Mouse (Mus musculus) liver, postnatal 0 days (tissue): Measurements from ENCODE around the gene Cd81. TPM values are rescaled to one million over a fixed set of nuclear protein-coding genes. Genes with fewer than 3 reads are reported as not detected.

Source experiments
- ATAC-seq: fragments of 200-750 bp; cut with Nextera tagmentation; 2 replicates; pipeline ENCODE4 v1.8.0; 2017; ENCODE audit warnings: mild to moderate bottlenecking, moderate library complexity
- DNase-seq: peaks from one replicate; pipeline ENCODE4 v3.0.0-alpha.2; 2016
- H3K27ac ChIP-seq: fragments of 300-500 bp; sonication (generic); 2 replicates; pipeline ENCODE4 v1.5.1; 2014; ENCODE audit warnings: antibody characterized with exemption, moderate library complexity, mild to moderate bottlenecking, low read depth
- H3K27me3 ChIP-seq: fragments of 300-500 bp; sonication (generic); 2 replicates; pipeline ENCODE4 v1.6.1; 2014; ENCODE audit warnings: low read length, control low read depth, mixed read lengths; ENCODE audit not compliant: insufficient read depth
- H3K36me3 ChIP-seq: fragments of 300-500 bp; sonication (generic); replicated peaks from 2 replicates; pipeline ENCODE4 v1.6.1; 2014; ENCODE audit warnings: mild to moderate bottlenecking, control low read depth, low read length, moderate library complexity, mixed read lengths; ENCODE audit not compliant: insufficient read depth
- H3K4me1 ChIP-seq: fragments of 300-500 bp; sonication (generic); 2 replicates; pipeline ENCODE4 v1.6.1; 2014; ENCODE audit warnings: antibody characterized with exemption, mild to moderate bottlenecking, control low read depth; ENCODE audit not compliant: insufficient read depth
- H3K4me2 ChIP-seq: fragments of 300-500 bp; sonication (generic); 2 replicates; pipeline ENCODE4 v1.6.1; 2014; ENCODE audit warnings: low read depth, mild to moderate bottlenecking, low read length, moderate library complexity, mixed read lengths
- H3K4me3 ChIP-seq: fragments of 300-500 bp; sonication (generic); 2 replicates; pipeline ENCODE4 v1.5.1; 2014; ENCODE audit warnings: low read depth, low read length
- H3K9ac ChIP-seq: fragments of 300-500 bp; sonication (generic); replicated peaks from 2 replicates; pipeline ENCODE4 v1.6.1; 2014; ENCODE audit warnings: mild to moderate bottlenecking, moderate library complexity
- H3K9me3 ChIP-seq: fragments of 300-500 bp; sonication (generic); 2 replicates; pipeline ENCODE4 v1.6.1; 2016; ENCODE audit warnings: mild to moderate bottlenecking, control low read depth, low read length, mixed read lengths
- CTCF ChIP-seq: sonication (generic); IDR thresholded peaks from 2 replicates; pipeline ENCODE4 v1.5.1; 2016; ENCODE audit warnings: antibody characterized with exemption, low read depth
- EP300 ChIP-seq: IDR thresholded peaks from 2 replicates; pipeline ENCODE4 v1.6.1; 2016; ENCODE audit warnings: antibody characterized with exemption, low read depth, mild to moderate bottlenecking
- WGBS: fragments of 180-500 bp; shearing (Covaris S2); extraction: QIAGEN DNeasy Blood & Tissue Kit; methylation state at CpG from one replicate; pipeline ENCODE4 v1.1.7; 2014; ENCODE audit not compliant: insufficient replicate concordance; 5-methylcytosine and 5-hydroxymethylcytosine counted together
- polyA plus RNA-seq: library from polyadenylated mRNA; unstranded; fragments of >200 nt; fragmentation: Nextera tagmentation; extraction: Ambion mirVana; gene quantifications from 2 replicates; pipeline ENCODE4 v1.2.1, GENCODE M21; 2015

The Cd81 gene
- polyA plus RNA-seq, 1 experiment from 2014 or later = 231 TPM

- ATAC-seq = no peak
- Histone ChIP-seq H3K27ac (peak overlapping the region; percentile 79), H3K27me3 (no peaks in the 10 kb centered on the region), H3K4me2 (peak overlapping the region; percentile 33; the same call in 1 of the 2 replicates), H3K9me3 (no peaks in the 10 kb centered on the region), H3K4me1 (peaks cover 72% of the 10 kb centered on the region), H3K9ac (no peak overlapping the region), H3K36me3 (peaks cover 10% of the 10 kb centered on the region; the same call in 1 of the 2 replicates), H3K4me3 (no peak overlapping the region)
- DNase-seq = no peak
- TF ChIP-seq EP300 (no peak), CTCF (no peak)
- WGBS = 43% methylated on average over 5 of the region's 5 CpGs
Measured at GRCm38 (mm10) chr7:143057023-143057422, 4.5 kb downstream of the Cd81 start.

GRCm38 (mm10) chr7:143057667-143058220 lies 5.2 kb downstream of the Cd81 start:
- peak overlapping the region; percentile 52 for H3K4me2 ChIP-seq
- peaks cover 16% of the 10 kb centered on the region for H3K36me3 ChIP-seq
- no peak for DNase-seq
- no peaks in the 10 kb centered on the region for H3K27me3 ChIP-seq
- no peaks in the 10 kb centered on the region for H3K9me3 ChIP-seq
- H3K4me3 ChIP-seq = no peak overlapping the region
- 11% methylated on average over 9 of the region's 9 CpGs for WGBS
- no peak overlapping the region; the same call in 1 of the 2 replicates for H3K9ac ChIP-seq
- peaks cover 67% of the 10 kb centered on the region for H3K4me1 ChIP-seq
- TF ChIP-seq CTCF = no peak
- TF ChIP-seq EP300 = peak; percentile 73
- H3K27ac ChIP-seq = peak overlapping the region; percentile 79
- peak; percentile 16 for ATAC-seq

- no peaks in the 10 kb centered on the region for H3K27me3 ChIP-seq
- peaks cover 67% of the 10 kb centered on the region for H3K4me1 ChIP-seq
- peaks cover 21% of the 10 kb centered on the region for H3K36me3 ChIP-seq
- H3K9me3 ChIP-seq = no peaks in the 10 kb centered on the region
- DNase-seq (no peak), ATAC-seq (0 out of 2 replicates have a peak, but pooled peaks have one; percentile 3)
- H3K4me2 ChIP-seq = peak overlapping the region; percentile 52
- no peak overlapping the region for H3K4me3 ChIP-seq
- peak overlapping the region; percentile 23 for H3K9ac ChIP-seq
- H3K27ac ChIP-seq = peak overlapping the region; percentile 79
- 26% methylated on average over 5 of the region's 5 CpGs for WGBS
- TF ChIP-seq CTCF (no peak), EP300 (no peak)
Measured at GRCm38 (mm10) chr7:143058221-143058697, 5.7 kb downstream of the Cd81 start.

- Histone ChIP-seq H3K4me2 (no peak overlapping the region), H3K27ac (peak overlapping the region; percentile 79), H3K9ac (peak overlapping the region; percentile 23; the same call in 1 of the 2 replicates), H3K4me3 (no peak overlapping the region), H3K9me3 (no peaks in the 10 kb centered on the region), H3K36me3 (peaks cover 32% of the 10 kb centered on the region), H3K27me3 (no peaks in the 10 kb centered on the region), H3K4me1 (peaks cover 56% of the 10 kb centered on the region)
- ATAC-seq (no peak), DNase-seq (no peak)
- TF ChIP-seq EP300 (no peak), CTCF (no peak)
- WGBS = 47% methylated on average over 5 of the region's 5 CpGs
Measured at GRCm38 (mm10) chr7:143059202-143059870, 6.8 kb downstream of the Cd81 start.

GRCm38 (mm10) chr7:143062704-143063103 lies 10.2 kb downstream of the Cd81 start:
- DNase-seq (no peak), ATAC-seq (no peak)
- H3K27ac ChIP-seq = no peak overlapping the region
- WGBS = 54% methylated on average over 2 of the region's 2 CpGs
- H3K4me3 ChIP-seq = no peak overlapping the region
- H3K4me2 ChIP-seq = no peak overlapping the region
- no peaks in the 10 kb centered on the region for H3K9me3 ChIP-seq
- TF ChIP-seq CTCF (no peak), EP300 (no peak)
- H3K9ac ChIP-seq = no peak overlapping the region
- no peaks in the 10 kb centered on the region for H3K27me3 ChIP-seq
- peaks cover 23% of the 10 kb centered on the region for H3K4me1 ChIP-seq
- peaks cover 63% of the 10 kb centered on the region for H3K36me3 ChIP-seq

- no peak overlapping the region for H3K9ac ChIP-seq
- WGBS = 80% methylated on average over 6 of the region's 6 CpGs
Measured at GRCm38 (mm10) chr7:143064226-143064625, 11.7 kb downstream of the Cd81 start.

More at GRCm38 (mm10) chr7:143064226-143064625, 11.7 kb downstream of the Cd81 start:
- Histone ChIP-seq H3K9me3 (no peaks in the 10 kb centered on the region), H3K4me2 (no peak overlapping the region), H3K36me3 (peaks cover 66% of the 10 kb centered on the region), H3K27ac (peak overlapping the region; percentile 66; the same call in 1 of the 2 replicates), H3K27me3 (no peaks in the 10 kb centered on the region), H3K4me1 (peaks cover 15% of the 10 kb centered on the region), H3K4me3 (no peak overlapping the region)
- no peak for ATAC-seq
- no peak for TF ChIP-seq CTCF
- TF ChIP-seq EP300 = no peak
- DNase-seq = no peak
